Mouse (Mus musculus) embryonic facial prominence, embryonic 13.5 days (tissue): ENCODE data around the gene Slamf8. TPM values are rescaled to one million over a fixed set of nuclear protein-coding genes. Genes with fewer than 3 reads are reported as not detected.

ENCODE experiments used
- ATAC-seq: fragments of 200-750 bp; cut with Nextera tagmentation; 2 replicates; pipeline ENCODE4 v1.8.0; 2017; ENCODE audit warnings: low read depth; ENCODE audit not compliant: insufficient number of reproducible peaks, insufficient read depth, low FRiP score, low TSS enrichment
- H3K27ac ChIP-seq: fragments of 300-500 bp; sonication (generic); 2 replicates; pipeline ENCODE4 v1.5.1; 2015; ENCODE audit warnings: moderate library complexity, mild to moderate bottlenecking, inconsistent platforms
- H3K27me3 ChIP-seq: fragments of 300-500 bp; sonication (generic); 2 replicates; pipeline ENCODE4 v1.6.1; 2015; ENCODE audit warnings: mild to moderate bottlenecking, inconsistent platforms
- H3K36me3 ChIP-seq: fragments of 300-500 bp; sonication (generic); 2 replicates; pipeline ENCODE4 v1.6.1; 2015; ENCODE audit warnings: mild to moderate bottlenecking, inconsistent platforms
- H3K4me1 ChIP-seq: fragments of 300-500 bp; sonication (generic); 2 replicates; pipeline ENCODE4 v1.6.1; 2015; ENCODE audit warnings: inconsistent platforms
- H3K4me2 ChIP-seq: fragments of 300-500 bp; sonication (generic); 2 replicates; pipeline ENCODE4 v1.6.1; 2015; ENCODE audit warnings: moderate library complexity, mild to moderate bottlenecking, inconsistent platforms
- H3K4me3 ChIP-seq: fragments of 300-500 bp; sonication (generic); 2 replicates; pipeline ENCODE4 v1.5.1; 2015; ENCODE audit warnings: mild to moderate bottlenecking, inconsistent platforms
- H3K9ac ChIP-seq: fragments of 300-500 bp; sonication (generic); 2 replicates; pipeline ENCODE4 v1.6.1; 2015; ENCODE audit warnings: mild to moderate bottlenecking, inconsistent platforms
- H3K9me3 ChIP-seq: fragments of 300-500 bp; sonication (generic); 2 replicates; pipeline ENCODE4 v1.6.1; 2016; ENCODE audit warnings: inconsistent platforms
- WGBS: fragments of 180-500 bp; shearing (Covaris S2); methylation state at CpG from one replicate; pipeline ENCODE4 v1.1.7; 2015; ENCODE audit warnings: mixed read lengths; 5-methylcytosine and 5-hydroxymethylcytosine counted together
- polyA plus RNA-seq: library from polyadenylated mRNA; unstranded; fragments of >200 nt; fragmentation: Nextera tagmentation; extraction: Ambion mirVana; gene quantifications from 2 replicates; pipeline ENCODE4 v1.2.1, GENCODE M21; 2015

Slamf8 gene
- polyA plus RNA-seq, 1 experiment from 2014 or later = 0.17 TPM

- no peak overlapping the region for H3K4me2 ChIP-seq
- whole genome bisulfite sequencing = 62% methylated on average over 3 of the region's 3 CpGs
Observed at GRCm38 (mm10) chr1:172593321-172593720, 3.0 kb upstream of the Slamf8 start.

GRCm38 (mm10) chr1:172585612-172586567, 4.5 kb downstream of the Slamf8 start:
- H3K9me3 ChIP-seq = no peaks in the 10 kb centered on the region
- no peak overlapping the region for H3K4me3 ChIP-seq
- peaks cover 7% of the 10 kb centered on the region for H3K4me1 ChIP-seq
- no peak for ATAC-seq
- H3K9ac ChIP-seq = no peak overlapping the region
- H3K27ac ChIP-seq = no peak overlapping the region
- 20% methylated on average over 26 of the region's 26 CpGs for WGBS
- peaks cover 44% of the 10 kb centered on the region for H3K27me3 ChIP-seq
- no peak overlapping the region for H3K4me2 ChIP-seq
- no peaks in the 10 kb centered on the region for H3K36me3 ChIP-seq

More at GRCm38 (mm10) chr1:172593321-172593720, 3.0 kb upstream of the Slamf8 start:
- Histone ChIP-seq H3K4me1 (no peaks in the 10 kb centered on the region), H3K27ac (no peak overlapping the region), H3K9me3 (no peaks in the 10 kb centered on the region), H3K27me3 (0 out of 2 replicates have a peak, but pooled peaks cover 13% of the 10 kb centered on the region), H3K36me3 (no peaks in the 10 kb centered on the region), H3K9ac (no peak overlapping the region), H3K4me3 (no peak overlapping the region)
- ATAC-seq = no peak

- no peak for ATAC-seq
- Histone ChIP-seq H3K4me1 (peaks cover 7% of the 10 kb centered on the region), H3K36me3 (no peaks in the 10 kb centered on the region), H3K9me3 (no peaks in the 10 kb centered on the region), H3K9ac (no peak overlapping the region), H3K4me2 (no peak overlapping the region), H3K4me3 (no peak overlapping the region), H3K27me3 (peaks cover 44% of the 10 kb centered on the region), H3K27ac (no peak overlapping the region)
- WGBS = 42% methylated on average over 4 of the region's 4 CpGs
Observed at GRCm38 (mm10) chr1:172585026-172585425, 5.3 kb downstream of the Slamf8 start.

GRCm38 (mm10) chr1:172584271-172584670, 6.1 kb downstream of the Slamf8 start:
- no peak overlapping the region for H3K4me2 ChIP-seq
- H3K27me3 ChIP-seq = peaks cover 41% of the 10 kb centered on the region
- H3K9me3 ChIP-seq = no peaks in the 10 kb centered on the region
- WGBS = 79% methylated on average over 6 of the region's 6 CpGs
- no peak overlapping the region for H3K4me3 ChIP-seq
- H3K4me1 ChIP-seq = peaks cover 7% of the 10 kb centered on the region
- ATAC-seq = no peak
- H3K27ac ChIP-seq = no peak overlapping the region
- H3K9ac ChIP-seq = no peak overlapping the region
- no peaks in the 10 kb centered on the region for H3K36me3 ChIP-seq

GRCm38 (mm10) chr1:172582436-172582835, 7.9 kb downstream of the Slamf8 start:
- no peak overlapping the region for H3K9ac ChIP-seq
- H3K36me3 ChIP-seq = no peaks in the 10 kb centered on the region
- no peak overlapping the region for H3K4me2 ChIP-seq
- H3K27ac ChIP-seq = no peak overlapping the region
- peaks cover 7% of the 10 kb centered on the region for H3K4me1 ChIP-seq
- H3K4me3 ChIP-seq = no peak overlapping the region
- peaks cover 37% of the 10 kb centered on the region for H3K27me3 ChIP-seq
- WGBS = 83% methylated on average over 8 of the region's 8 CpGs
- H3K9me3 ChIP-seq = no peaks in the 10 kb centered on the region
- ATAC-seq = no peak

GRCm38 (mm10) chr1:172580116-172580515, 10.3 kb downstream of the Slamf8 start:
- ATAC-seq = no peak
- no peaks in the 10 kb centered on the region for H3K9me3 ChIP-seq
- H3K9ac ChIP-seq = no peak overlapping the region
- peaks cover 17% of the 10 kb centered on the region for H3K27me3 ChIP-seq
- 80% methylated on average over 6 of the region's 6 CpGs for WGBS
- H3K4me1 ChIP-seq = no peaks in the 10 kb centered on the region
- H3K4me2 ChIP-seq = no peak overlapping the region
- no peak overlapping the region for H3K27ac ChIP-seq
- no peak overlapping the region for H3K4me3 ChIP-seq
- H3K36me3 ChIP-seq = no peaks in the 10 kb centered on the region

GRCm38 (mm10) chr1:172567758-172568157, 22.6 kb downstream of the Slamf8 start:
- Histone ChIP-seq H3K9ac (no peak overlapping the region), H3K4me2 (no peak overlapping the region), H3K27me3 (peaks cover 24% of the 10 kb centered on the region), H3K4me3 (no peak overlapping the region), H3K9me3 (no peaks in the 10 kb centered on the region), H3K36me3 (no peaks in the 10 kb centered on the region), H3K27ac (no peak overlapping the region), H3K4me1 (peaks cover 21% of the 10 kb centered on the region)
- 29% methylated on average over 4 of the region's 4 CpGs for WGBS
- ATAC-seq = no peak

GRCm38 (mm10) chr1:172566131-172566530, 24.2 kb downstream of the Slamf8 start:
- H3K27me3 ChIP-seq = peaks cover 36% of the 10 kb centered on the region
- no peaks in the 10 kb centered on the region for H3K9me3 ChIP-seq
- no peak overlapping the region for H3K9ac ChIP-seq
- no peak for ATAC-seq
- H3K4me1 ChIP-seq = peaks cover 33% of the 10 kb centered on the region
- WGBS = 61% methylated on average over 3 of the region's 3 CpGs
- no peaks in the 10 kb centered on the region for H3K36me3 ChIP-seq
- H3K4me2 ChIP-seq = no peak overlapping the region
- no peak overlapping the region for H3K27ac ChIP-seq
- no peak overlapping the region for H3K4me3 ChIP-seq

- WGBS = 1% methylated on average over 10 of the region's 10 CpGs
- Histone ChIP-seq H3K27me3 (peaks cover 49% of the 10 kb centered on the region), H3K27ac (peak overlapping the region; percentile 48; the same call in 1 of the 2 replicates), H3K4me3 (peak overlapping the region; percentile 67), H3K4me1 (peaks cover 28% of the 10 kb centered on the region), H3K36me3 (no peaks in the 10 kb centered on the region), H3K9me3 (no peaks in the 10 kb centered on the region), H3K4me2 (peak overlapping the region; percentile 95), H3K9ac (peak overlapping the region; percentile 80)
- ATAC-seq = no peak
Observed at GRCm38 (mm10) chr1:172563465-172563828, 26.9 kb downstream of the Slamf8 start.

GRCm38 (mm10) chr1:172562641-172563464, 27.5 kb downstream of the Slamf8 start:
- Histone ChIP-seq H3K4me3 (peak overlapping the region; percentile 67), H3K4me1 (peaks cover 23% of the 10 kb centered on the region), H3K9me3 (no peaks in the 10 kb centered on the region), H3K36me3 (no peaks in the 10 kb centered on the region), H3K9ac (peak overlapping the region; percentile 80), H3K27me3 (peaks cover 49% of the 10 kb centered on the region), H3K27ac (peak overlapping the region; percentile 48; the same call in 1 of the 2 replicates), H3K4me2 (peak overlapping the region; percentile 95)
- under 1% methylated on average over 66 of the region's 66 CpGs for WGBS
- peak; percentile 84 for ATAC-seq

- Histone ChIP-seq H3K4me2 (no peak within 1 kb of the TSS), H3K9ac (0 out of 2 replicates have a peak within 1 kb of the TSS, but pooled peaks have one; percentile 41), H3K27me3 (peaks cover 35% of the 10 kb centered on the region), H3K4me1 (peaks cover 23% of the 10 kb centered on the region), H3K9me3 (no peaks in the 10 kb centered on the region), H3K4me3 (no peak within 1 kb of the TSS), H3K36me3 (no peaks in the 10 kb centered on the region), H3K27ac (no peak within 1 kb of the TSS)
- 73% methylated on average over 11 of the region's 11 CpGs for WGBS
- ATAC-seq = 0 out of 2 replicates have a peak, but pooled peaks have one; percentile 3
Observed at GRCm38 (mm10) chr1:172555638-172556037, 34.7 kb downstream of the Slamf8 start, which contains the start of gene Vsig8. Gene Vsig8 (plus strand): TSS chr1:172555938.
